Mouse (Mus musculus): Measurements from ENCODE around the gene Pck2. TPM values are rescaled to one million over a fixed set of nuclear protein-coding genes. Genes with fewer than 3 reads are reported as not detected.

Gene Pck2
- polyA plus RNA-seq, 1 experiment from 2014 or later: 23.6 TPM

GRCm38 (mm10) chr14:55542268-55542667, 2.2 kb downstream of the Pck2 start:
- WGBS: 97% methylated on average over 12 of the region's 12 CpGs

GRCm38 (mm10) chr14:55544334-55544733, 4.3 kb downstream of the Pck2 start:
- H3K4me1 ChIP-seq: peaks cover 22% of the 10 kb centered on the region
- no peak overlapping the region for H3K4me2 ChIP-seq (replicated peaks)
- 79% methylated on average over 9 of the region's 9 CpGs for WGBS
- H3K27me3 ChIP-seq: no peaks in the 10 kb centered on the region
- no peak overlapping the region for H3K9ac ChIP-seq
- H3K27ac ChIP-seq: no peak overlapping the region
- no peaks in the 10 kb centered on the region for H3K9me3 ChIP-seq (replicated peaks)
- no peak for ATAC-seq (ENCODE audit: low FRiP score)
- H3K36me3 ChIP-seq: peaks cover 32% of the 10 kb centered on the region
- no peak overlapping the region for H3K4me3 ChIP-seq

More at GRCm38 (mm10) chr14:55542268-55542667, 2.2 kb downstream of the Pck2 start:
- no peak overlapping the region for H3K4me2 ChIP-seq (replicated peaks)
- H3K4me1 ChIP-seq: peaks cover 22% of the 10 kb centered on the region
- H3K9ac ChIP-seq: no peak overlapping the region
- H3K27me3 ChIP-seq: no peaks in the 10 kb centered on the region
- no peak for ATAC-seq (ENCODE audit: low FRiP score)
- H3K9me3 ChIP-seq (replicated peaks): no peaks in the 10 kb centered on the region
- H3K36me3 ChIP-seq: peaks cover 16% of the 10 kb centered on the region; the same call in 1 of the 2 replicates
- no peak overlapping the region for H3K27ac ChIP-seq
- H3K4me3 ChIP-seq: no peak overlapping the region

GRCm38 (mm10) chr14:55550191-55550590, 10.1 kb downstream of the Pck2 start:
- Histone ChIP-seq H3K4me2 (replicated peaks) (no peak overlapping the region), H3K27ac (no peak overlapping the region), H3K4me1 (no peaks in the 10 kb centered on the region), H3K36me3 (peaks cover 22% of the 10 kb centered on the region; the same call in 1 of the 2 replicates), H3K9me3 (replicated peaks) (no peaks in the 10 kb centered on the region), H3K9ac (no peak overlapping the region), H3K4me3 (no peak overlapping the region), H3K27me3 (no peaks in the 10 kb centered on the region)
- WGBS: 89% methylated on average over 6 of the region's 6 CpGs
- no peak for ATAC-seq (ENCODE audit: low FRiP score)

GRCm38 (mm10) chr14:55551347-55551746, 11.3 kb downstream of the Pck2 start:
- Histone ChIP-seq H3K27me3 (no peaks in the 10 kb centered on the region), H3K4me2 (replicated peaks) (no peak overlapping the region), H3K27ac (no peak overlapping the region), H3K36me3 (peaks cover 16% of the 10 kb centered on the region; the same call in 1 of the 2 replicates), H3K4me1 (no peaks in the 10 kb centered on the region), H3K9ac (no peak overlapping the region), H3K9me3 (replicated peaks) (no peaks in the 10 kb centered on the region), H3K4me3 (no peak overlapping the region)
- 68% methylated on average over 5 of the region's 5 CpGs for WGBS
- no peak for ATAC-seq (ENCODE audit: low FRiP score)

DNA sequence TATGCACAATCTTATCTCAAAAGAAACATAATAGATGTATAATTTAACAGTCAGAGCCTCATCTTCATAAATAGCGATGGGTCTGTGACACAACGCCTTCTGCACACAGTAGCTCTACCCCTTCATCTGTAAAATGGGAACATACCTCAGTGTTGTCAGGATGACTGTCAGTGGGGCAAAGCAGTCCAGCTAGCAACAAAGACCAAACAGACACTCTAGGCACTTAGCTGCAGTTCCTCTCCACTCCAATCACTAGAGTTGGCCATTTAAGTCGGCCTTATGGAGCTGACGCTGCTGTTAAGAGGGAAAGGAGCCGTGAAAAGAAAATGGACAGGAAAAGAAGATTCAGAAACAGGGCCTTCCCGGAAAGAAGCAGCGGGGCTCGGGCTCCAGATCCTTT, 11.7 kb downstream of the Pck2 start:
- Histone ChIP-seq H3K27ac (no peak overlapping the region), H3K4me3 (no peak overlapping the region), H3K4me1 (no peaks in the 10 kb centered on the region), H3K4me2 (replicated peaks) (no peak overlapping the region), H3K36me3 (peaks cover 16% of the 10 kb centered on the region; the same call in 1 of the 2 replicates), H3K27me3 (no peaks in the 10 kb centered on the region), H3K9ac (no peak overlapping the region), H3K9me3 (replicated peaks) (no peaks in the 10 kb centered on the region)
- WGBS: 87% methylated on average over 8 of the region's 8 CpGs
- no peak for ATAC-seq (ENCODE audit: low FRiP score)

DNA sequence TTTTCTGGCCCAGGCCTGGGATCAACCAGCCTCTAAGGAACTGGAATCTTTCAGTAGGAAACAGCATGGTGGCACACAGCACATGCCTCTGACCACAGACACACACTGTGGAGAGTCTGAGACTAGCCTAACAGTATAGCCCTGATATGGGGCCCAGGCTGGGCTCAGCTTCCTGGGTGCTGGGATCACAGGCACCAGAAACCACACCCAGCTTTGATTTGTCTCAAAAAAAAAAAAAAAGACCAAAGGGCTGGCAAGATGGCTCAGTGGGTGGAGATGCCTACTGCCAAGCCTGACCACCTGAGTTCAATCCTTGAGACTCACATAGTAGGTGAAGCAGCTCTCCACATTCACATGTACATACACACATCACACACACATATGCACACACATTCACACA, 14.6 kb downstream of the Pck2 start:
- Histone ChIP-seq H3K4me1 (peaks cover 3% of the 10 kb centered on the region), H3K36me3 (no peaks in the 10 kb centered on the region), H3K27me3 (no peaks in the 10 kb centered on the region), H3K27ac (no peak overlapping the region), H3K9ac (no peak overlapping the region), H3K4me3 (no peak overlapping the region), H3K4me2 (replicated peaks) (no peak overlapping the region), H3K9me3 (replicated peaks) (no peaks in the 10 kb centered on the region)
- no peak for ATAC-seq (ENCODE audit: low FRiP score)

DNA sequence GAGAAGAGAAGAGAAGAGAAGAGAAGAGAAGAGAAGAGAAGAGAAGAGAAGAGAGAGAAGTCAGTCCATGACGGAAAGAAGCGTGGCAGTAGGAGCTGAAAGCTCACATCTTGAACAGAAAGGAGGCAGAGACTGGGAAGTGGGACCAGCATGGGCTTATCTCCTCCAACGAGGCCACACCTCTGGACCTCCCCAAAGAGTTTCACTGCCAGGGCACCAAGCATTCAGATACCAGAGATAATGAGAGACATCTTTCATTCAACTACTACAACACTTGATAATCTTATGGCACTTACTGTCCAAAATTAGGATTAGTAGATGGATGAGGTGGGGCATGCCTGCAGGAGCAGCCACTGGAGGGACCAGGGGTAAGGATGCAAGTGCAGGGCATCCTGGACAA, 15.7 kb downstream of the Pck2 start:
- 92% methylated on average over 3 of the region's 3 CpGs for WGBS
- H3K4me1 ChIP-seq: peaks cover 3% of the 10 kb centered on the region
- H3K4me2 ChIP-seq (replicated peaks): no peak overlapping the region
- no peak overlapping the region for H3K4me3 ChIP-seq
- H3K27me3 ChIP-seq: no peaks in the 10 kb centered on the region
- no peaks in the 10 kb centered on the region for H3K36me3 ChIP-seq
- no peak overlapping the region for H3K27ac ChIP-seq
- no peaks in the 10 kb centered on the region for H3K9me3 ChIP-seq (replicated peaks)
- no peak for ATAC-seq (ENCODE audit: low FRiP score)
- no peak overlapping the region for H3K9ac ChIP-seq

DNA sequence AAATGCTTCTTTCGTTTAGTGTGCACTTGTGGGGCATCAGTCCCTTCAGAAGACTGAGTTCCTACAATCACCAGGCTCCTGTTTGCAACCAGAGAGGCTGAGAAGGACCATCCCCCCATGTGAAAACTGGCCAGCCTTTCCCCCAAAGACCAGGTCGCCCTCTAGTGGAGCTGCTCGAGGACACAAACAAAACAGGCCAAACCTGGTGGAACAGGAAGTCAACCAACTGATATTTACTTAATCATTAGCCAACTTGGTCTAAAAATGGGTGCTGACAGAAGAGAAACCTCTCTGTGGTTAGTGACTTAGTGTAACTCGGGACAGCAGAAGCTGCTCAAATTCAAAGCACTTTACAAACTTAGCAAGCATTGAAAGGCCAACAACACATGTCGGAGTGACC, 16.9 kb downstream of the Pck2 start:
- H3K4me3 ChIP-seq: no peak overlapping the region
- H3K36me3 ChIP-seq: no peaks in the 10 kb centered on the region; the same call in 1 of the 2 replicates
- H3K4me1 ChIP-seq: peaks cover 14% of the 10 kb centered on the region
- H3K9me3 ChIP-seq (replicated peaks): no peaks in the 10 kb centered on the region
- no peaks in the 10 kb centered on the region for H3K27me3 ChIP-seq
- H3K27ac ChIP-seq: no peak overlapping the region
- WGBS: 29% methylated on average over 5 of the region's 5 CpGs
- no peak for ATAC-seq (ENCODE audit: low FRiP score)
- H3K4me2 ChIP-seq (replicated peaks): no peak overlapping the region
- H3K9ac ChIP-seq: no peak overlapping the region

DNA sequence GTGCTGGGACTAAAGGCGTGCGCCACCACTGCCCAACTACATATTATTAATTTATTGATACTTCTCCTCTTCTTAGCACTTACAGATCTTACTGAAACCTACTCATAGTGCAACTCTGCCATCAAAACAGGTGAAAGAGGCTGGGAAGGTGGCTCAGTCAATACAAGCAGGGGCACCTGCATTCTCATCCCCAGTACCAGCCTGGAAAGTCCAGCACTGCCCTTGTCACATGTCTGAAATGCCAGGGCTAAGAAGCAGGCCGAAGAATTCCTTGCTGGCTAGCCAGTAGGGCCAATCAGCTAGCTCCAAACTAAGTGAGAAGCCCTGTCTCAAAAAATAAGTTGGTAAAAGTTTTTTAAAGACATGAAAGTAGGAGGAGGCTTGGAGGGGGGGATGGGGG, 17.5 kb downstream of the Pck2 start:
- WGBS: 92% methylated on average over 3 of the region's 3 CpGs
- no peak overlapping the region for H3K4me3 ChIP-seq
- H3K27ac ChIP-seq: no peak overlapping the region
- no peak for ATAC-seq (ENCODE audit: low FRiP score)
- no peaks in the 10 kb centered on the region for H3K9me3 ChIP-seq (replicated peaks)
- H3K4me2 ChIP-seq (replicated peaks): no peak overlapping the region
- H3K9ac ChIP-seq: no peak overlapping the region
- no peaks in the 10 kb centered on the region; the same call in 1 of the 2 replicates for H3K36me3 ChIP-seq
- peaks cover 20% of the 10 kb centered on the region for H3K4me1 ChIP-seq
- no peaks in the 10 kb centered on the region for H3K27me3 ChIP-seq

DNA sequence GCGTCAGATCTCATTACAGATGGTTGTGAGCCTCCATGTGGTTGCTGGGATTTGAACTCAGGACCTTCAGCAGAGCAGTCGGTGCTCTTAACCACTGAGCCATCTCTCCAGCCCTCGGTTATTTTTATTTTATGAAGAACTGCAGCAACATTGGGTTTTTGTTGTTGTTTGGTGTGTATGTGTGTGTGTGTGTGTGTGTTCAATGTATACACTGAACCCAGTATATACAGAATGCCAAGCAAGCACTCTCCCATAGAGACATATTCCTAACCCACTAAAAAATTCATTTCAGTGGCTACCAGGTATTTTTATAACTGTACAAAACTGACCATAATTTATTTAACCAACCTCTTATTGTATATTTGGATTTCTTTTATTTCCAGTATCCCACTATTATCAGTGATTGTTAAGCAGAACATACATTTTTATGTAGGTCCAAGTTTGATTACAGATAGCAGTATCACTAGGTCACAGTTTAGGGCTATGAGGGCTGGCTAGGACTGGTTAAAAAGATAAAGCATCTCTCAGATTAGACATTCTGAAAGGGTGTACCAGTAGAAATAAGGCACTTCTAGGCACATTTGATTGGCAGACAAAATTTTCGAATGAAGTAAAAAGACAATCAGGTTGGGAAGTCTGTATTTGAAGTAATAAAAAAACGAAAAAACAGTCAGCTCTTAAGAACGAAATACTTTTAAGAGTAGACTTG, 18.8 kb downstream of the Pck2 start:
- peak overlapping the region; percentile 65; the same call in 1 of the 2 replicates for H3K9ac ChIP-seq
- H3K4me2 ChIP-seq (replicated peaks): peak overlapping the region; percentile 89
- H3K36me3 ChIP-seq: peaks cover 10% of the 10 kb centered on the region; the same call in 1 of the 2 replicates
- WGBS: 63% methylated on average over 6 of the region's 6 CpGs
- H3K4me3 ChIP-seq: peak overlapping the region; percentile 64
- no peaks in the 10 kb centered on the region for H3K27me3 ChIP-seq
- H3K9me3 ChIP-seq (replicated peaks): no peaks in the 10 kb centered on the region
- H3K4me1 ChIP-seq: peaks cover 20% of the 10 kb centered on the region
- no peak for ATAC-seq (ENCODE audit: low FRiP score)
- no peak overlapping the region; the same call in 1 of the 2 replicates for H3K27ac ChIP-seq

- H3K4me1 ChIP-seq: peaks cover 20% of the 10 kb centered on the region
- under 1% methylated on average over 27 of the region's 27 CpGs for WGBS
- H3K4me3 ChIP-seq: peak within 1 kb of the TSS; percentile 64
- no peaks in the 10 kb centered on the region for H3K9me3 ChIP-seq (replicated peaks)
- peak within 1 kb of the TSS; percentile 71 for H3K9ac ChIP-seq
- H3K36me3 ChIP-seq: peaks cover 19% of the 10 kb centered on the region
- peak within 1 kb of the TSS; percentile 96 for H3K27ac ChIP-seq
- H3K4me2 ChIP-seq (replicated peaks): peak within 1 kb of the TSS; percentile 89
- peak; percentile 81 for ATAC-seq (ENCODE audit: low FRiP score)
- H3K27me3 ChIP-seq: no peaks in the 10 kb centered on the region
Observed at GRCm38 (mm10) chr14:55559799-55560201, 19.7 kb downstream of the Pck2 start, which contains the start of gene Dcaf11. Dcaf11 (plus strand) TSS chr14:55560006.

- peak; percentile 98 for ATAC-seq (ENCODE audit: low FRiP score)
- Histone ChIP-seq H3K4me1 (peaks cover 20% of the 10 kb centered on the region), H3K27me3 (no peaks in the 10 kb centered on the region), H3K4me2 (replicated peaks) (peak within 1 kb of the TSS; percentile 89), H3K36me3 (peaks cover 26% of the 10 kb centered on the region), H3K4me3 (peak within 1 kb of the TSS; percentile 64), H3K9ac (peak within 1 kb of the TSS; percentile 71), H3K27ac (peak within 1 kb of the TSS; percentile 96), H3K9me3 (replicated peaks) (no peaks in the 10 kb centered on the region)
- under 1% methylated on average over 51 of the region's 51 CpGs for WGBS
Observed at GRCm38 (mm10) chr14:55560202-55561073, 20.4 kb downstream of the Pck2 start, which contains the start of gene A730061H03Rik. A730061H03Rik (minus strand) TSS chr14:55560406.
